Mouse (Mus musculus): ENCODE measurements around the gene Gm2115.
A peak's percentile ranks its signal among the peaks of the same experiment; 100 is the strongest.

Gene Gm2115

DNA sequence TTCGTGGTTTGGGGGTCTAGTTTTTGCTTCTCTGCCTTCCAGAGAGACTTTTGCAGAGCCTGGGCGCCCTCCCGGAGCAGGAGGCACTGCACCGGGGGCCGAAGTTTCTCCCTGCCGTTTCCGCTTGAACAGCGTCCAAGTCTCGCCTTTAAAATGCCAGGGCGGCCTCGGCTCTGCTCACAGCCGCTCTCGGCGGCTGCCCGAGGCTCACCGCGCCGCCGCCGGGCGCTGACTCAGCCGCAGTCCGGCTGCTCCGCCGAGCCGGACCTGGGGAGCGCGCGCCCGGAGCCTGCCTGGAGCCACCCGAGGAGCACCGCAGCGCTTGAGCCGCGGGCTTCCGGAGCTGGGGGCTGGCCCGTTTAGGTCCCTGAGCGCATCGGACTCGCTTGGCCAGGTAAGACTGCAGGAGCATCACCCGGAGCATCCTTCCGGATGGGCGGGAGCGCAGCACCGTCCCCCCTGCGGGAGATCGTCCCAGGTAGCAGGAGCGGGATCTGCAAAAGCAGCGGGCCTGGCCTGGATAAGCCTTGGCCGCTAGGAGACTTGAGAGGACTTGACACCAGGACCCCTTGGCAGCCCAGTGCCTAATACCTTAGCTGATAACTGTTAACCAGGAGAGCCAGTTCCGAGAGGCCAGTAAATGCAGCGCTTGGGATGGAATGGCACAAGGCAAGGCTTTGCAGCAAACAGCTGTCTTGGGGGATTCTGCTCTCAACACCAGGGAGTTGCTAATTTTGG, at the start of gene Gm2115:
Gene Gm2115, plus strand, starts transcription at position 159 of the 738 bp plus-strand sequence.
- DNase-seq (ENCODE audit: low spot score in 2 of 2): no peak

GRCm38 (mm10) chr7:84483447-84484407, 45.0 kb upstream of the Gm2115 start:
- DNase-seq (ENCODE audit: low spot score in 2 of 2): no peak

GRCm38 (mm10) chr7:84486485-84486884, 42.3 kb upstream of the Gm2115 start:
- DNase-seq (ENCODE audit: low spot score in 2 of 2): no peak

- no peak for DNase-seq (ENCODE audit: low spot score in 2 of 2)
These were observed 25.6 kb upstream of the Gm2115 start for GRCm38 (mm10) chr7:84503163-84503562.

DNA sequence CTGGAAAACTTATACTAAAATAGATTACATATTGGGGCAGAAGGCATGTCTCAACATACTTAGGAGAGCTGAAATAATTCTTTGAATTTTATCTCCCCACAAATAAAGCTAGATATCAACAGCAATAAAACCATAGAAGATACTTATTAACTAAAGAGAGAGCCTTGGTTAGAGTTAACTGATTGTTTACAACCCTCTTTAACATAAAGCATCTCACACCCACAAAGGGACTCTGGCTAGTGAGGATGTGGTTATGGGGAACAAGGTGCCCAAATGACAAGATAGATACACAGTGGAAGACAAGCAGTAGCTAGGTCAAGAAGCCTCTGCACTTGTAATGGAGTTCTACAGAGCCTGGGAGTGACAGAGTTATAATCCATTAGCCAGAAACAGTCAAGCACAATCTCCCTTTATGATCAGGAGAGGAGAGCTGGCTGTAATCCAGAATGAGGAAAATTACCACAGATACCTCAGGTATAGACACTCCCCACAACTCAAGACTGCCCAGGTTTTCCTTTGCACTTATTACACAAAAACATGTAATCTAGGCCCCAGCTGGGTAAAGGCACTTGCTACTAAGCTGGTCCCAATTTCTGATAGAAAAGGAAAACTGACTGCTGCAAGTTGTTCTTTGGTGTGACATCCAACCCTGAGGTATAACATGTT, 10.1 kb upstream of the Gm2115 start:
- no peak for DNase-seq (ENCODE audit: low spot score in 2 of 2)

DNA sequence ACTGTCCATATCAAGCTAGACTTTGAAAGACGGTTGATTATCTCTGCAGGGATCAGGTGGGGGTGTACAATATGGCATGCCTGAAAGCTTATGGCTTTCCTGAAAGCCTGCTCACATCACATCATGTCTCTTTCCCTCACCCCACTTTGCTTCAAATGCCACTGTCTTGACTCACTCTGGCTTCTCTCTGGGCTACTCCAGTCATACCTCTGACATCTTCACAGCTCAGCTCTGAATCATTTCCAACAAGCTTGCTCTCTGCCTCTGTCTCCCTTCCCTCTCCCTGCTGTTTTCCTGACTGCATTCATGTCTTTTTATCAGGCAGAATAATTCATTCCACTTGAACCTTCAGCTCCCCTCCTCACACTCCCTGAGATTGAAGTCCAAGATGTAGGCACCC, 7.4 kb upstream of the Gm2115 start:
- DNase-seq (ENCODE audit: low spot score in 2 of 2): no peak

DNA sequence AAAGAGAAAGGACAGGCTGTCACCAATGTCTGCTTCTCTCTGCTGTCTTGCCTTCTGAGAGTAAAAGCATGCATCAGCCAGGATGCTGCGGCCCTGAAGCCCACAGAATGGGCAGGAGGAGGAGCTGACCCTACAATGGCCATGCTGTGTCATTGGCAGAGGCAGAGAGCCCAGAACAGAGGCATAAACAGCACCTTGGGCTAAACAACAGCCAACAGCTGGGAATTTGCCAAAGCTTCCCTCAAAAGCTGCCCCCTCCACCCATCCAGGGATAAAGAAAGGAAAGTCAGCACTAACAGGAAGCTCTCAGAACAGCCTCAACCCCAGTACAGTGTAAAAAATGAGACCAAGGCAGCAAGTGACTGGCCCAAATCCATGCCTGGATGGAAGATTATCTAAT, 6.3 kb upstream of the Gm2115 start:
- DNase-seq (ENCODE audit: low spot score in 2 of 2): no peak

DNA sequence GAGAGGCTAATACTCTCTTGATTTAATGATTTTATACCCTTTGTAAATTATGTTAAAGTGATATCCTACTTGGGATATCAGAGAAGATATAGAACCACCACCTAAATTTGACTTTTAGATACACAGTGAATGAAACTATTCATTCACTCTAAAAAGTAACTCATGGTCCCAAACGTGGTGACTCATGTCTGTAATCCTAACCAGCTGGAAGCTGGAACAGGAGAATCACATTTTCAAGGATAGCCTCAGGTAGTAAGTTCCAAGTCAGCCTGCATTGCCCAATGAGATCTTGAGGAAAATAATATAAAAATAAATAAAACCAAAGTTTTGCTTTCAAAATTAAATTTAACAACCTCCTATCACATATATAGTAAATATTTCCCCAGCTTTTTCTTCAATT, 2.6 kb upstream of the Gm2115 start:
- no peak for DNase-seq (ENCODE audit: low spot score in 2 of 2)

GRCm38 (mm10) chr7:84532795-84533194, 4.0 kb downstream of the Gm2115 start:
- DNase-seq (ENCODE audit: low spot score in 2 of 2): no peak

GRCm38 (mm10) chr7:84534632-84535031, 5.9 kb downstream of the Gm2115 start:
- no peak for DNase-seq (ENCODE audit: low spot score in 2 of 2)

- DNase-seq (ENCODE audit: low spot score in 2 of 2): no peak
These were observed 16.2 kb downstream of the Gm2115 start for GRCm38 (mm10) chr7:84544946-84545345.

GRCm38 (mm10) chr7:84546667-84547066, 17.9 kb downstream of the Gm2115 start:
- DNase-seq (ENCODE audit: low spot score in 2 of 2): no peak

DNA sequence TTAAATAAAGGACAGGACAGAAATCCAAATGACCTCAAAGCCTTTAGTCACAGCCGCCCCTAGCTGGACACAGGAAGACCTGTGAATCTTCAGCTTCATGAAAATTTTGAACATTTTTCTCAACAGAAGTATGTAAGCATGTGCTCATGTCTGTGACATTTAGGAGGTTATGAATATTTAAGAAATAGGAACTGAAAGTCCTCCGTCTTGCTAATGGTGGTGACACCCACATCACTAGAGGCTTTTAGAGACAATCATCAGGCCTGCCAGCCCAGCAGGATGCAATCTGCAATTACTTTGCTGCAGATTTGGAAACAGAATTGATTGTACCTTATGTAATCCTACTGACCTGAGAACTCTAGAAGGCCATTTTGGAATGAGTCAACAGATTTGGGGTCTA, 22.7 kb downstream of the Gm2115 start:
- DNase-seq (ENCODE audit: low spot score in 2 of 2): peak in 1 of 2 experiments; percentile 8

GRCm38 (mm10) chr7:84555294-84555693, 26.5 kb downstream of the Gm2115 start:
- DNase-seq (ENCODE audit: low spot score in 2 of 2): no peak

GRCm38 (mm10) chr7:84557332-84557731, 28.6 kb downstream of the Gm2115 start:
- DNase-seq (ENCODE audit: low spot score in 2 of 2): no peak

- no peak for DNase-seq (ENCODE audit: low spot score in 2 of 2)
These were observed 31.7 kb downstream of the Gm2115 start for GRCm38 (mm10) chr7:84560500-84560899.

DNA sequence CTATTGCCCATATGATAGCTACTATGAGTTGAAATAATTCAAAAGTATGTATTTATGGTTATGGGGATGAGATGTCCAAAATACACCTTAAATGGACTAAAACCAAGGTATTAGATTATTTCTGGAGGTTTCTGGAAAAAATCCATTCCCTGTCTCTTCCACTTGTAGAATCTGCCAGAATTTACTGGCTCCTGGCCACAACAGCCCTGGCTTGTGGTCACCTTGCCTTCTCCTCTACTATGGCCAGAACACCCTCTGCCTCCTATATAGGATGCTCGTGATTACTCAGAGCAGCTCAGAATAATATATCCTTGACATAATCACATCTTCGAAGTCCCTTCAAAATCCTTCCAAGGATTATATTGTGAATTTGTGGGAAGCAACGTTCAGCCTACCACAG, 35.5 kb downstream of the Gm2115 start:
- no peak for DNase-seq (ENCODE audit: low spot score in 2 of 2)

DNA sequence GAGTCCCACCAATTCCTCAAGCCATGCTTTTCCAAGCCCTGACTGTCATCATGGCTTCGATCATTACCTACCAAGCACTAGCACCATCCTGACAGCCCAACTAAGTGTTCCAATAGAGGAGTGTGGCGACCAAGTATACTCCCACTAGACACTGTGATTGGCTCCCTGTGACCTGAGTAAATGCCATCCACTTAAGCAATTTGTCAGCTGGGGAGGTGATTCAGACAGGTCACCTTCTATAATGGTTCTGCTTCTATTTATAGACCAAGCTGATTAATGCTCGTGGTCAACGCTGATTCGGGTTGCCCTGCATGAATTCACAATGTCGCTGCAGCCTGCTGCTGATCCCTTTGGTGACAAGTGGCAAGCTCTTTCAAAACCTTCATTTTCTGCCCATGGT, 37.4 kb downstream of the Gm2115 start:
- peak; percentile 41 to 47 for DNase-seq (ENCODE audit: low spot score in 2 of 2)

DNA sequence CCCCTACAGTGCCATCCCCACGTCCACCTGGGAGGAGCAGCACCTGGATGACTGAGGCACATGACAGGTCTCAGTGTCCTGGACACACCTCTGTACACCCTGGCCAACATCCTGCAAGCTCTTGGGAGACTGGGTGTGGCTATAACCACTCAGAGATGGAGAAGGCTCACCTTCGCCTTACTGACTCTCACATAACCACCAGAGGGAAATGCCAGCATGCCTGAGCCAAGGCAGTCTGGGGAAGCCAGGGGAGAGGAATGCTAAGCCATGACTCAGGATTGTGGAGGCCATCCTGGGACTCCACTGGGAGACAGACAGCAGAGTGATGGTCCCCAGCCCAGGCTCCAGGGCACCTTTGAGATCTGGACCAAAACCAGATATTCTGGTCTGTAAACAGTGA, 48.3 kb downstream of the Gm2115 start:
- DNase-seq (ENCODE audit: low spot score in 2 of 2): no peak

GRCm38 (mm10) chr7:84578841-84579240, 50.1 kb downstream of the Gm2115 start:
- no peak for DNase-seq (ENCODE audit: low spot score in 2 of 2)

GRCm38 (mm10) chr7:84579769-84580168, 51.0 kb downstream of the Gm2115 start:
- no peak for DNase-seq (ENCODE audit: low spot score in 2 of 2)

DNA sequence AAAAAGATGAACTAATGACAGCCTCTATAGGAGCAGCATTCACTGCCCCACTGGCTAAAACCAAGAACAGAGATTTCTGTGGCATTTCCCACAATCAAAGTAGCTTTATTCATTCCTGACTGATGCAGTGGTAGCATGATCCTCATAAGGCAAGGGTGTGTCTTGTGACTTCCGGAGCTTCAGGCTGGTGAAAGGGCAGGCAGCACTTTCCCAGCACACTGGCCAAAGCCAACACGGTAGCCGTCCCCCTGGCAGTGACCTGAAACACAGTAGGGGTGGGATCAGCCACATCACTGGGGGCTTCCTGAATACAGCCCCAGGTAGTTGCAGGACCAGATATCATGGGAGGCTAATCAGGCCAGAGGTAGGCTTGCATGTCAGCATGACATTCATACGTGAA, 56.3 kb downstream of the Gm2115 start:
- no peak for DNase-seq (ENCODE audit: low spot score in 2 of 2)

Data from heart, adult 9 months (tissue).